8 mouse cellular contexts compared by ENCODE assay signal in genomic region chr11:69800392-69801197, GRCm38 (mm10). TPM values are rescaled to one million over a fixed set of nuclear protein-coding genes. Genes with fewer than 3 reads are reported as not detected.
DNase-seq lines count a peak whose midpoint lies in the region; ATAC-seq and TF ChIP-seq lines count a peak whose summit lies in the region.

No protein-coding gene starts in this region.

- H3K36me3 ChIP-seq in heart, embryonic 11.5 days (ENCODE audit: control insufficient read depth, insufficient read depth, low read length): no peaks in the 10 kb centered on the region
- H3K36me3 ChIP-seq in kidney, embryonic 15.5 days: no peaks in the 10 kb centered on the region
- H3K36me3 ChIP-seq in lung, postnatal 0 days (ENCODE audit: insufficient read depth, low read length): no peaks in the 10 kb centered on the region

- TF ChIP-seq CTCF in brain, embryonic 14.5 days (IDR thresholded peaks at IDR 0.05; ENCODE audit: borderline replicate concordance, extremely low read depth, insufficient read depth, insufficient read length): no peak
- no peak for TF ChIP-seq CTCF in lung, postnatal 0 days (IDR thresholded peaks at IDR 0.05)

- 1% methylated on average over 36 of the region's 36 CpGs for WGBS in heart, embryonic 11.5 days (ENCODE audit: insufficient replicate concordance)
- under 1% methylated on average over 36 of the region's 36 CpGs for WGBS in kidney, embryonic 15.5 days
- 1% methylated on average over 36 of the region's 36 CpGs for WGBS in lung, postnatal 0 days

- no peak for TF ChIP-seq EP300 in lung, postnatal 0 days (IDR thresholded peaks at IDR 0.05)

- no peaks in the 10 kb centered on the region for H3K9me3 ChIP-seq in heart, embryonic 11.5 days (replicated peaks; ENCODE audit: control insufficient read depth, low read length)
- no peaks in the 10 kb centered on the region for H3K9me3 ChIP-seq in kidney, embryonic 15.5 days (replicated peaks)
- no peaks in the 10 kb centered on the region for H3K9me3 ChIP-seq in lung, postnatal 0 days (ENCODE audit: low read length)

- peaks cover 38% of the 10 kb centered on the region for H3K4me1 ChIP-seq in heart, embryonic 11.5 days (ENCODE audit: control insufficient read depth, insufficient read depth, low read length)
- peaks cover 71% of the 10 kb centered on the region for H3K4me1 ChIP-seq in kidney, embryonic 15.5 days
- peaks cover 38% of the 10 kb centered on the region; the same call in 1 of the 2 replicates for H3K4me1 ChIP-seq in lung, postnatal 0 days (ENCODE audit: insufficient read depth, low read depth, low read length)

- DNase-seq in right cerebral cortex, postnatal 10 days (ENCODE audit: low spot score in 2 of 2): peak; percentile 83 to 87
- DNase-seq in right cerebral cortex, postnatal 25 days: no peak
- DNase-seq in brain, embryonic 14.5 days (ENCODE audit: low read depth): peak; percentile 96
- DNase-seq in lung, postnatal 0 days (ENCODE audit: low spot score): peak; percentile 79
- peak; percentile 73 for DNase-seq in retina, postnatal 7 days (ENCODE audit: low read depth, low spot score)

- peak overlapping the region; percentile 47 for H3K4me3 ChIP-seq in heart, embryonic 11.5 days (ENCODE audit: low read depth, low read length)
- H3K4me3 ChIP-seq in kidney, embryonic 15.5 days (replicated peaks): peak overlapping the region; percentile 61
- H3K4me3 ChIP-seq in lung, postnatal 0 days (ENCODE audit: low read depth, low read length): peak overlapping the region; percentile 53

- TF ChIP-seq POLR2A in brain, embryonic 14.5 days (IDR thresholded peaks at IDR 0.05; ENCODE audit: borderline replicate concordance, extremely low read depth, insufficient read depth, insufficient read length, poor library complexity, severe bottlenecking): 0 out of 2 replicates have a peak, but pooled peaks have one; percentile 11

- peak overlapping the region; percentile 98 for H3K4me2 ChIP-seq in heart, embryonic 11.5 days
- H3K4me2 ChIP-seq in kidney, embryonic 15.5 days: peak overlapping the region; percentile 93
- H3K4me2 ChIP-seq in lung, postnatal 0 days (replicated peaks; ENCODE audit: low read depth, low read length): peak overlapping the region; percentile 86

- peak; percentile 41 for ATAC-seq in heart, embryonic 11.5 days (replicated peaks; ENCODE audit: insufficient number of reproducible peaks, low FRiP score, low TSS enrichment)
- ATAC-seq in kidney, embryonic 15.5 days (replicated peaks; ENCODE audit: low FRiP score): peak; percentile 63
- peak; percentile 14 for ATAC-seq in lung, postnatal 0 days
- ATAC-seq in granulocyte monocyte progenitor cell, adult 5-6 weeks (replicated peaks; ENCODE audit: poor library complexity, severe bottlenecking): no peak

- H3K27ac ChIP-seq in heart, embryonic 11.5 days (ENCODE audit: low read depth, low read length): peak overlapping the region; percentile 68
- peak overlapping the region; percentile 83 for H3K27ac ChIP-seq in kidney, embryonic 15.5 days
- no peak overlapping the region for H3K27ac ChIP-seq in lung, postnatal 0 days (ENCODE audit: low read length)

- H3K27me3 ChIP-seq in heart, embryonic 11.5 days (ENCODE audit: control insufficient read depth, insufficient read depth, low read length): peaks cover 65% of the 10 kb centered on the region
- peaks cover 60% of the 10 kb centered on the region for H3K27me3 ChIP-seq in kidney, embryonic 15.5 days
- H3K27me3 ChIP-seq in lung, postnatal 0 days (replicated peaks; ENCODE audit: insufficient read depth, low read length): 0 out of 2 replicates have a peak, but pooled peaks cover 6% of the 10 kb centered on the region

- peak overlapping the region; percentile 73 for H3K9ac ChIP-seq in heart, embryonic 11.5 days (ENCODE audit: low read depth, low read length)
- peak overlapping the region; percentile 62 for H3K9ac ChIP-seq in kidney, embryonic 15.5 days
- peak overlapping the region; percentile 32; the same call in 1 of the 2 replicates for H3K9ac ChIP-seq in lung, postnatal 0 days (replicated peaks; ENCODE audit: low read depth)

RNA-seq across cellular contexts. Expression of gene Fgf11, which starts 1.1 kb away (rescaled TPM):
- polyA plus RNA-seq in brain, embryonic 14.5 days (2012; rRNA removed): 20.4 and 20.9 TPM in 2 replicates
- 1.5 and 2.5 TPM in 2 replicates for polyA plus RNA-seq in heart, embryonic 11.5 days (2014; fragmentation: Nextera tagmentation; extraction: Ambion mirVana)
- 2.0 and 2.5 TPM in 2 replicates for polyA plus RNA-seq in kidney, embryonic 15.5 days (2015; fragmentation: Nextera tagmentation; extraction: Ambion mirVana)
- polyA plus RNA-seq in lung, postnatal 0 days (2015; fragmentation: Nextera tagmentation; extraction: Ambion mirVana): 0.57 and 0.95 TPM in 2 replicates
- total RNA-seq in granulocyte monocyte progenitor cell, adult 5-6 weeks (2014; fragmentation: Nextera tagmentation): 1.6 and 2.9 TPM in 2 replicates
- not detected in 2 replicates for total RNA-seq in granulocyte monocyte progenitor cell, adult 5-6 weeks (2017)

RNA-seq across cellular contexts. Expression of gene Tmem102, which starts 4.8 kb away (rescaled TPM):
- 0.30 and 0.36 TPM in 2 replicates for polyA plus RNA-seq in brain, embryonic 14.5 days (2012; rRNA removed)
- polyA plus RNA-seq in heart, embryonic 11.5 days (2014; fragmentation: Nextera tagmentation; extraction: Ambion mirVana): 1.1 and 1.5 TPM in 2 replicates
- polyA plus RNA-seq in kidney, embryonic 15.5 days (2015; fragmentation: Nextera tagmentation; extraction: Ambion mirVana): 8.3 TPM in 2 replicates
- 14.3 and 14.9 TPM in 2 replicates for polyA plus RNA-seq in lung, postnatal 0 days (2015; fragmentation: Nextera tagmentation; extraction: Ambion mirVana)
- not detected in 2 replicates for total RNA-seq in granulocyte monocyte progenitor cell, adult 5-6 weeks (2014; fragmentation: Nextera tagmentation)
- not detected in 2 replicates for total RNA-seq in granulocyte monocyte progenitor cell, adult 5-6 weeks (2017)

RNA-seq across cellular contexts. Expression of gene Chrnb1, which starts 4.9 kb away (rescaled TPM):
- 3.0 and 4.2 TPM in 2 replicates for polyA plus RNA-seq in brain, embryonic 14.5 days (2012; rRNA removed)
- 3.7 and 4.5 TPM in 2 replicates for polyA plus RNA-seq in heart, embryonic 11.5 days (2014; fragmentation: Nextera tagmentation; extraction: Ambion mirVana)
- polyA plus RNA-seq in kidney, embryonic 15.5 days (2015; fragmentation: Nextera tagmentation; extraction: Ambion mirVana): 11.4 and 12.3 TPM in 2 replicates
- polyA plus RNA-seq in lung, postnatal 0 days (2015; fragmentation: Nextera tagmentation; extraction: Ambion mirVana): 15.6 and 16.2 TPM in 2 replicates
- not detected in 2 replicates for total RNA-seq in granulocyte monocyte progenitor cell, adult 5-6 weeks (2014; fragmentation: Nextera tagmentation)
- 0.82 TPM in 1 of 2 replicates, not detected in the other for total RNA-seq in granulocyte monocyte progenitor cell, adult 5-6 weeks (2017)

RNA-seq across cellular contexts. Expression of gene Gm39566, which starts 14.5 kb away (rescaled TPM):
- not detected in 2 replicates for polyA plus RNA-seq in brain, embryonic 14.5 days (2012; rRNA removed)
- polyA plus RNA-seq in heart, embryonic 11.5 days (2014; fragmentation: Nextera tagmentation; extraction: Ambion mirVana): not detected in 2 replicates
- not detected in 2 replicates for polyA plus RNA-seq in kidney, embryonic 15.5 days (2015; fragmentation: Nextera tagmentation; extraction: Ambion mirVana)
- not detected in 2 replicates for polyA plus RNA-seq in lung, postnatal 0 days (2015; fragmentation: Nextera tagmentation; extraction: Ambion mirVana)
- total RNA-seq in granulocyte monocyte progenitor cell, adult 5-6 weeks (2014; fragmentation: Nextera tagmentation): not detected in 2 replicates
- total RNA-seq in granulocyte monocyte progenitor cell, adult 5-6 weeks (2017): not detected in 2 replicates

RNA-seq across cellular contexts. Expression of gene Spem2, which starts 17.7 kb away (rescaled TPM):
- not detected in 2 replicates for polyA plus RNA-seq in brain, embryonic 14.5 days (2012; rRNA removed)
- not detected in 2 replicates for polyA plus RNA-seq in heart, embryonic 11.5 days (2014; fragmentation: Nextera tagmentation; extraction: Ambion mirVana)
- not detected in 2 replicates for polyA plus RNA-seq in kidney, embryonic 15.5 days (2015; fragmentation: Nextera tagmentation; extraction: Ambion mirVana)
- polyA plus RNA-seq in lung, postnatal 0 days (2015; fragmentation: Nextera tagmentation; extraction: Ambion mirVana): not detected in 2 replicates
- total RNA-seq in granulocyte monocyte progenitor cell, adult 5-6 weeks (2014; fragmentation: Nextera tagmentation): not detected in 2 replicates
- total RNA-seq in granulocyte monocyte progenitor cell, adult 5-6 weeks (2017): not detected in 2 replicates
